Mouse (Mus musculus) cortical plate, adult 2 months (tissue): ENCODE data around the gene Rapgef5.

Experiments
- CTCF ChIP-seq: fragments of 200-500 bp; IDR thresholded peaks from 2 replicates; pipeline ENCODE4 v1.5.1; 2011; ENCODE audit warnings: mild to moderate bottlenecking, control low read depth, low read length; ENCODE audit not compliant: insufficient read depth; ENCODE audit errors: extremely low read depth
- POLR2A ChIP-seq: fragments of 200-500 bp; IDR thresholded peaks from 2 replicates; pipeline ENCODE4 v1.6.1; 2011; ENCODE audit warnings: mild to moderate bottlenecking, low read length, control low read depth; ENCODE audit not compliant: insufficient read depth; ENCODE audit errors: extremely low read depth

- TF ChIP-seq CTCF, result no peak
- no peak for TF ChIP-seq POLR2A
Observed at GRCm38 (mm10) chr12:117676265-117676664, 160.0 kb downstream of the Rapgef5 start.
